Mouse (Mus musculus) thymus, postnatal 14 days (tissue): ENCODE measurements around the gene Tnik.

Experiments
- DNase-seq: peaks from one replicate; pipeline ENCODE4 v3.0.0; 2021

Tnik gene

DNA sequence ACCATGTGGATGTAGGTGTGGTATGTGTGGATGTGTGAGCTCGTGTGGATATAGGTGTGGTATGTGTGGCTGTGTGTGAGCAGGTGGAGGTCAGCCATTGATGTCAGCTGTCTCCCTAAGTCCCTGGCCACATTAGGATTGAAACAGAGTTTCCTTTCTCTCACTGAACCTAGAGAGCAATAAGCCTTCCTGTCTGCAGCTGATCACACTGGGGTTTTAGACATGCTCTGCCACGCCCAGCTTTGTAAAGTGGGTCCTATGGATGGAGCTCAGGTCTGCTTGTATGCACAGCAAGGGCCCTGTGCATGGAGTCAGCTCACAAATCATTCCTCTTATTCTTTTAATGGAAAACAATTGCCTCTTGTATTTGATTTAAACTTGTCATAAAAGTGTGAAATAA, 95.4 kb downstream of the Tnik start:
- no peak for DNase-seq

DNA sequence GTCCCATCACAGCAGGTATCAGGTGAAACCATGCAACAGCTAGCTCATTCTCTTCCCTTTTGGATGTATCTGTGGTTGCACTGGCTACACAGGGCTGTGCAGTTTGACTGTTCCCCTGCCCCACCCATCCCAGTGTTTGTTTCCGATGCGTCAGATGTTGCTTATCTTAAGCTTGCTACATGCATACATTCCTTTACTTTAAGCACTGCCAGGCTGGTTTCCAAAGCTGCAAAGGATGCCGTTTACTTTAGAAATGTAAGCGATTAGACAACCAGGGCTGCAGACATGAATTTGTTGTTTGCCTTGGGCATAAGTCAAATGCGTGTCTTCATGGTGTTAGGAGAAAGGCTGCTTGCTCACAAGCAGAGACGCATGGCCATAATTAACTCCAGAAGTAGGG, 96.1 kb downstream of the Tnik start:
- DNase-seq, result no peak

DNA sequence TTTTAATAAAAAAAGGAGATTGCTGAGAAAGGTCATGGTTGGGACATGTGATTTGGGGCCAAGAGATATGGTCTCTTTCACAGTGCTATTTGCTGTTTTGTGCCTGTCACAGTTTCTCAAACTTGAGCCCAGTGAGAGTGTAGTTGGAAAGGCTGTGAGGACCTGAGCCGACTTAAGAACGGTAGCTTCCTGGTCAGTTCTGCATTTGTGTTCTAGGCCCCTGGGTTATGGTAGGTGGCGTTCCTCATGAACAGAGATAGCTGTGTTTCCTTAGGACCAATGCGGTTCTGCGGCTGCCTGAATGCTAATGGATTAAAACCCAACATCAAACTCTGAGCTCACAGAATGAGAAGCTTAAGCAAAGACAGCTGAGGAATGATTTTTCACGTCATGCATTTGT, 98.0 kb downstream of the Tnik start:
- no peak for DNase-seq

DNA sequence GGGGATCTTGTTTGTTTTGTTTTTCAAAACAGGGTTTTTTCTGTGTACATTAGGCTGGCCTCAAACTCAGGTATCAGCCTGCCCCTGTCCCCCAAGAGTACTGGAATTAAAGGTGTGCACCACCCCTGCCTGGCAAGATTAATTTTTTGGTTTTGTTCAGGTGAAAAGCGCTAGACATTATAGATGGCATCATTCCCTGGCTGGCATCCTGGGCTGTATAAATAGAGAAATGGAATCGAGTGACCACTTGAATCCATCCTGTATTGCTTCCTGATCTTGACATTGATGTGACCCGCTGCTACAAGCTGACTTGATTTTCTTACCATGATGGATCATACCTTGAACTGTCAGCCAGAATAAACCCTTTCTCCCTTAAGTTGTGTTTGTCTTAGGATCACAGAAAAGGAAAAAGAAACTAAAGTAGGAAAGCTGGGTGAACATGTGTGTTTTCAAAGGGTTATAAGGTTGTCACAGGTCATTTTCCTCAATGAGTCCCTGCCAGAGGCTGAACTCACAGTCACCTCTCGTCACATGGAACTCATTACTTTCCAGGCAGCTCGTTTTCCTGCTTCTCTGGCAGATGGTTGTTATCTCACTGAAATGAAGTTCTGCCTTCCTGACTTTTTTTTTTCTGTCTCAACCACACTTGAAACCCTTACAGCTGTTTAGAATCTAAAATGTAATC, 100.6 kb downstream of the Tnik start:
- DNase-seq, result no peak

DNA sequence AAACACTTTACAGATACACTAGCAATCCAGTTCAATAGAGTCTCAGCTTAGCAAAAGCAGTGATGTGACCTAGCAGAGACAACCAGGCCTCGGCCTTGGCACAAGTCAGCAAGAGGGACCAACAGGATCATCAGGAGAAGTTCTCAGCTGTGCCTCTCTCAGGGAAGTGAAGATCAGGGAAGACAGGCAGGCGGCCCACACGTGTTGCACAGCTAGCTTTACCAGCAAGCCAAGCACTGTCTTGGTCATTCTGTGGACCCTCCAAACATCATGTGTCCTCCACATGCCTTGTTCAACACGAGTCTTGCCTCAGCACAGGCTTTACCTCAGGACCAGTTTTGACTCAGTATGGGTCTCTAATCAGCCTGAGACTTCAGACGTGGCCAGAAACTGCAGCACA, 105.7 kb downstream of the Tnik start:
- no peak for DNase-seq

DNA sequence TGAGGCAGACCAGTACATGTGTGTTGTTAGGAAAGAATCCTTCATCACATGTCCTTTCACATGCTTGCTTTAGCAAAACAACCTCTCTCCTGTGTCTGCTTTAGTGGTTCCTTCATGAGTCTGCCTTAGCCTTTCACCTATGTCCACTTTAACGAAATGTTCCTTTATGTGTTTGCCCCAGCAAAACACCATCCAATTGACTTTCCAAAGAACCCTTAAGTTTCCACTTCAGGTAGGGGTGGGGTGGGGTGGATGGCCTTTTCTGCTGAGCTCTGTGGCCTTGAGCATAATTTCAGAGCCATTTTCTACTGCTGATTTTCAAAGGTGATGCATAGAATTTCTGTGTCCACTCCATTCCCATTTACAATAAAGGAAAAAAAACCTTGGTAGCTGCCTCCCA, 106.3 kb downstream of the Tnik start:
- DNase-seq, result no peak

DNA sequence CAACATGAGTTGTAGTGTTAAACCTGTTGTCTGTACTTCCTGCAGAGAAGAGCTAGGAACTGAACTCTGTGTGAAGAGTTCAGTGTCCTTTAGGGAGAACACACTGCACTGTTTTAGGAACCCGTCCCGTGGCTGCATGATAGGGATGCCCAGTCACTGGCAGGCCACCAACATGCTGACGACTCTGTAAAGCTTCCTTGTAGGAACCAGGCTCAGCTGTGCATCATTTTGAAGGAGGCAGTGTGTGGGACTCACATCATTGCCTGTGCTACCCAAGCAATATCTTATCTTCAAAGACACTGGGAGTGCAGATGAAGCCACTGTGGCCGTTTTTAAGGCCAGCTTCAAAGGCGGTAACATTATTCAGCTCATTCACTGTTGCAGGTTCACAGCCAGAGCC, 106.7 kb downstream of the Tnik start:
- no peak for DNase-seq

DNA sequence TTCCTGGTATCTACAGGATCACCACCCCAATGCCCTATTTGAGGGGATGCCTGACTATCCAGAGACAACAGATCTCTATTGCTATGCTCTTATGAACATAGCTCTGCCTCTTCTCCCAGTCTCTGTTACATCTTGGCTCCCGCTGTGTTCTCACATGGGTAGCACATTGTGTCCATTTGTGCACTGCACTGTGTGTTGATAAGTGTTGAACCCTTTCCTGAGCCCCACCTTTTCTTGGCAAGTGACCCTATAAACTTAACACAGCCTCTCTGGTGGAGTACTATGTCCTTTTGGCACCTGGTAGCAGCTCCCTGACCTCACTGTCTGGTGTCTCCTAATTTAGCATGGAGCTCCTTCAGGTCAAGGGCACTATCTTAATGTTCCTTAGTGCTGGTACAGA, 108.6 kb downstream of the Tnik start:
- no peak for DNase-seq

DNA sequence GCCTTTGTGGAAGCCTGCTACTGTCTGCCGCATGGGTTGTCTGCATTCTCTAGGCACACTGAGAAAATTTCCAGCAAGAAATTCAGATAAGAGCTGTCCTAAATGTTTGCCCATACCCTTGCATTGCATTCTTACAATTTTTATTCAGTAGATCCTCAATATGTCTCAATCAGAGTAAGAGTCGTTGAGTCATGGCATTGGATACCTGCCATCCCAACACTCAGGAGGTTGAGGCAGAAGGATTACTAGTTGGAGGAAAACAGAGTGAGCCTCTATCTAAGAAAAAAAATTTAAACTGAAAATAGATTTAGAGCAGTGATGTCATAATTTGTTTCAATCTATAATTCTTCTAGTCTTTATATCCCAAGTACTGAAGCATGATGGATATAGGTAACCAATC, 109.4 kb downstream of the Tnik start:
- DNase-seq, result no peak

DNA sequence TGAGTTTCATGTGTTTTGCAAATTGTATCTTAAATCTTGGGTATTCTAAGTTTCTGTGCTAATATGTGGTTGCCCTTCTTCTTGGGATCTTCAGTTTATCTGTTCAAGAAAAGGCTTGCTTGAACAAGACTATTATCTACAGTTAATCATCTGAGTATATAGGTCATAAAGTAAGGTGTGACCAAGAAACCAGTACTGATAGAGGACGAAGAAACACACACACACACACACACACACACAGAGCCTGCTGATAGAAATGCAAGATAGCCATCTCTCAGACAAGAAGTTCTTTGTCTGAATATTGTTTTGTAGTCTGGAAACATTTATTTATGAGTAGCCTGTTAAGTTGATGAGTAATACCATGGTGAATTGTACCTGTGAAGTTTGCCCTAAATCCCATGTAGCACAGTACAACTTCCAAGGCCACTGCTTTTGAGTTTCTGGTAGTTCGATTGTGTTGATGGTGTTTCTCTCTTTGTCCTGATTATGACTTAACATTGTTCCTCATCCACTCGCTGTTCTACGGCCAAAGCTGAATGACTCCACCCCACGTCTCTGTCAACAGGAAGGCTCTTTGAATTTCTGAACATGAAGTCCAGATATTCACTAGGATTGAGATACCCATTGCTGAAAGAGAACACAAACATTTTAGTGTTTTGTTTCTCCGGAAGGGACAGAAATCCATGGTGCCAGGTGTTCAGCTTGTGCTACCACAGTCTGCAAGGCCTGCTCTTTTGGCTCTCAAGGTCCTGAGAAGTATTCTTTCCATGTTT, 111.9 kb downstream of the Tnik start:
- DNase-seq, result no peak

DNA sequence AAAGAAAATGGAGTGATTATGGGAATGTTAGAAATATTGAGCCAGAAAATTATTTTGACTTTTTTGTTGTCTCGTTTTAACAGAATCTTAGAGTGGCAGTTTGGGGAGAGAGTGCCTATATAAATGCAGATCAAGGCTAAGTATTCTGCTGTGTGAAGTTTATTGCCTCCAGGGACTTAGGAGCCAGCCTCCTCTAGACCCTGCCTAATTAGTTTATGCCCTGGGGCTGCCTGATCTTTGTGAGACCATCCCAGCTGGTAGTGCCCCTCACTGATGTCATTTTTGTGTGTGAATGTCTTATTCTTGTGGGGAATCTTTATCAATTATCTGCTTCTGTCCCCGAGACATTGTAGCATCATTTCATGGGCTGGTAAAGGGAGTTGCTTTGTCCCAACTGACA, 117.2 kb downstream of the Tnik start:
- DNase-seq, result no peak

DNA sequence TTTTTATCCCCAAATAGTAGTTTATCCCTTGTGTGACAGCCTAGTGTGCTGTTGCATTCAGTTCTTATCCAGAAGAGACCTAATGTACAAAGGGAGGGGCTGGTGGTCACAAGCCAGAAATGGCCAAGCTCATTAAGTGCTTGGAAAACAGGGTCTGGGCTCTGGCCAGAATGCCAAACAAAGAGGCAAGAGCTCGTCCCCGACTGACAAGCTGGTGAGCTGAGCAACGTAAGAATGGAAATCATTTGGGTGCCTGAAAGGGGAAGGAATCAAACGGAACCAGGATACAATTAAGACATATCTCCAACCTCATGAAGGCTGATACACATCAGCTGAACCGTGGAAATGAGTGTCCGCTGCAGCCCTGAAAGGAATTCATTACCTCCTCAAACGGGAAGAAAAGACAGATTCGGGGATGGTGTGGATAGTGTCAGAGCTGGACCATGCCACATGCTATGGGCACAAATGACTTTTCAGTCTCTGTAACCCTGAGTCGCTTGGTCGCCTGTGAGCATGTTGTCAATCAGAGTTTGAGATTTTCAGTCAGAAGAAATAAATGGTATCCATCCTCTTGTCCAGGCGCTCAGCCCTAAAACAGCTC, 120.6 kb downstream of the Tnik start:
- DNase-seq, result no peak

DNA sequence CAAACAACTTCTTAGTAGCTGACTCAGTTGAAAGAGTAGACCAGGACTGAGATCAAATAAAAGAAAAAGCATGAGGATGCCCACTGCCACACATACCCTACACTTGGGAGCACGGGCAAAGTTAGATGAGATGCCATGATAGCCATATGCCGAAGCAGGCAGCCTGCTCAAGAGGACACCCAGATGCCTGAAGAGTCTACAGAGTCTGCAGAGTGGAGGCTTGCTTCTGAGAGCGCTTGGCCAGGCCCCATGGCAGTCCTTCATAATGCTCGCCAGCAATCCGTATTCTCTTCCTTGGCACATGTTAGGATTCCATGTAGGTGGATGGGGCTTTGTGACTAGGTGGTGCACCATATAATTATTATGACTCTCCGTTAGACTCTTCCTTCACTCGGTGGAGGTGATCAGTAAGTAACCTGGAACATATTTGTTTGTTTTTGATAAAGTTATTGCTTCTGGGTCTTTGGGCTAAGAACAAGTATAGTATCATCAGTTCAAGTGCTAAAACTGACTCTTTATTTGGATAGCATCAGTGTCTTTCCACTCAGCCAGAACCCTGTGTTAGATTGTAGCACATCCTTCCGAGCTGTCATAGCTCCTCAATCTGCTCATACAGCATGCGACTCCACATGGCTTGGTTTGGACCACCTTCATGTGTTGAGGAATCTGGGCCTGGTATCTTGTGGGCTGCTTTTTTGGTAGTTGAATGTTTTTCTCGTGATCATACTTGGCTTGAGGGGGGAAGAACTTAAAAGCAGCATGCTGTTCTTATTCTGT, 122.4 kb downstream of the Tnik start:
- no peak for DNase-seq

DNA sequence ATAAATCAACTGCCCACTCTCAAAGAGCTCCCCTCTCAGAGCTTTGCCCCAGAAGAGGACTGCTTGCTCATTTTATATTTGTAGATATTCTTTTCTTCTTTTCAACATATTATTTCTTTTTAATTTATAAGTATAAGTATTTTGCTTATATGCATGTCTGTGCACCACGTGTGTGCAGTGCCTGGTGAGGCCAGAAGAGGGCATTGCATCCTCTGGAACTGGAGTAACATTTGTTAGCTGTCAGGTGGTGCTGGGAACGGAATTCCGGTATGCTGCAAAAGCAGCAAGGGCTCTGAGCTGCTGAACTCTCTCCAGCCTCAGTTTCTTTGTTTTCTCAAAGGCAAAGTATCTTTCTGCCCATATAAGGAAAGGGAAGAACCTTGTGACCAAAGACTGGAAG, 125.5 kb downstream of the Tnik start:
- DNase-seq, result no peak

DNA sequence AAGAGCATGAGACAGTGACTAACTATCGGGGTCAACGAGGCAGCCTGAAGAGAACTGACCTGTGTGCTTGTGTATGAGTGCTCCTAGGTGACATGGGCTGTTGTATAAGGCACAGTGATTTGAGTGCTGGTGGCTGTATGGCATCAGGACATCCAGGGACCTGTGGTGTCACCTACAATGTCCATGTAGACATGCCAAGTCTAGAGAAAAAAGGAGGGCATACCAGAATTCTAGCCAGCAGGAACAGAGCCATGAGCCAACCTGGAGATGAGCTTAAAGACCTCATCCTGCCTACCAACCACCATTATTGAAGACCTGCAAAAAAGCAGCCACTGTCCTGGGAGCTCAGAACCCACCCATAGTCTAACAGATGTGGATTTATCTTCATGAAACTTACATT, 127.2 kb downstream of the Tnik start:
- DNase-seq, result no peak

DNA sequence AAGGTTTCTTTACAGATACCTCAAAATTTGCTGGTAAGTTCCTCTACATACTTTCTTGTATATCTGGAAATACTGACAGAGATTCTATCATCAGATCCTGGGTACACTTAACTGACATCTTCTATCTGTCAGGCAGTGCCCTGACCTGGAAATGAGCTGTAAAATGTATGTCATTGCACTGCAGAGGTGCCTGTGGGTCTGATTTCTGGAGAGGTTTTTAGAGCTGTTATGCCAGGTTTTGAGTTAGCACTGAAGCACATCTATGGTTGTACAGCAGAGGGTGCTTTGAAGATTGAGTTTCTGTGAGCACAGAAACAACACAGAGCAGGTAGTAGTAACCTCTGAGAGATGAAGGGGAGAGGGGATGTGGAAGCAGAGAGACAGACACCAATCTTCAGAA, 129.5 kb downstream of the Tnik start:
- DNase-seq, result no peak

DNA sequence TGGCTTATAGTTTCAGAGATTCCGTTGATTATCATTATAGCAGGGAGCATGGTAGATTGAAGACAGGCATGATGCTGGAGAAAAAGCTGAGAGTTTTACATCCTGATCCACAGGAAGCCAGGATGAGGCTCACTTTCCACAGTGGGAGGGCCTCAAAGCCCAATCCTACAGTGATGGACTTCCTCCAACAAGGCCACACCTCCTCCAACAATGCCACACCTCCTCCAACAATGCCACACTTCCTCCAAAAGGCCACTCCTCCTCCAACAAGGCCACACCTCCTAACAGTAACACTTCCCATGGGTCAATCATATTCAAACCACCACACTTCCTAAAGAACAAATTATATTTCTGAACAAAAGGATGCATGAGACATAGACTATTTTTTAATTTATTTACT, 135.8 kb downstream of the Tnik start:
- DNase-seq, result no peak

DNA sequence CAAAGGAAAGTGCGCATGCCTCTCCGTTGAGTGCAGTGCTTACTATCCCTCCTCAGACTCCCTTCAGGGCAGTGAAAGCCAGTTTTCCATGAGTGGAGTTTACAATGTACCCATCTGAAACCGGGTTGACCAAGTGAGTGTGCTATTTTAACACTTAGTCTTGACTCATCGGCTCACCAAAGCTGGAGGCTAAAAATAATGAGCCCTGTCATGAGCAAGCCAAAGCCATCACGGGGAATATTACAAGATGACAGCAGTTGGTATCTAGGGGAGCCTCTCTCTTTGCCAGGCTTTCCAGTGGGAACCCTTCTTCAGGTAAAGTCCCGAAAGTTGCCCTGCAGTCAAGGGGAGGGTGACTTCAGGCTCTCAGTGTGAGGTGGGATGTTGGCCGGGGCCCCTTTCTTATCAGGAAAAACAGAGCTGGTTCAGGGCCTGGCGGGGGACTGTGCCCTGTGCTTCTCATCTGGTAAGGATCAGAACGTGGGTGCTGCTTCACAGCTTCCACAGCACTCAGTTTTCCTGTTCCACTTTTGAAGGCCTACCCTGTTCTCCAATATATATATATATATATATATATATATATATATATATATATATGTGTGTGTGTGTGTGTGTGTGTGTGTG, 136.7 kb downstream of the Tnik start:
- DNase-seq, result no peak

DNA sequence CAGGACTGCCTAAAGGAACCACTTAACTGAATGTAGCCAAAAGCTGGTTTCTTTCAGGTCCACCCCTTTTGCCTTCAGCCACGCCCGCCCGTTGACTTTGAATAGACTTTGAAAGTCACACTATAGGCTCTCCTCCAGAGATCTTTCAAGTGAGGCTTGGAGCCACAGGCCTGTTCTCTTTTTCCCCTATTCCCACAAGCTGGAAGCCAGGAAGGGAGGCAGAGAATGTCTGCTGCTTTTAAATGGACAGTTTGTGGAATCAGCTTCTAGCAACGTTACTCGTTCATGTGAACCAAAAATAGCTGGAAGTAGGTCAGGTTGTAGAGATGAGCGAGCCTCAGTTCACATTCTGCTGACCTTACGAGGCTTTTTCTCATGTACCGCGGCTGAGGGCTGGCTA, 138.3 kb downstream of the Tnik start:
- no peak for DNase-seq

DNA sequence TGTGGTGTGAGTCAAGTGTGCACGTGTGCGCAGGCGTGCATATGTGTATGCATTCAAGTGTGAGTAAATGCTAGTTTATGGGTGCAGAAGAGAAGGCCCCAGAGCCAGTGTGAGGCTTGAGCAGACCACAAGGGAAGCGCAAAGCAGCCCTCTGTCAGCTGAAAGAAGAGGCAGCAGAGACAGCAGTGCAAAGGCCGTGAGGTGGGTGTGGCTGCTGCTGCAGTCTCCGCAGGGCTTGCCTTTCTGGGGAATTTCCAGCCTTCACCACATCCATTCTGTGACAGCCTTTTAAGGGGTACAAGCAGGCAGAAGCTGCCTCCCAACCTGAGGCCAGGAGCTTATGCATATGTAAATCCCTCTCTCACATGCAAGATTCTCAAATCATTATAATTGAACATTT, 139.2 kb downstream of the Tnik start:
- peak; percentile 49 for DNase-seq

DNA sequence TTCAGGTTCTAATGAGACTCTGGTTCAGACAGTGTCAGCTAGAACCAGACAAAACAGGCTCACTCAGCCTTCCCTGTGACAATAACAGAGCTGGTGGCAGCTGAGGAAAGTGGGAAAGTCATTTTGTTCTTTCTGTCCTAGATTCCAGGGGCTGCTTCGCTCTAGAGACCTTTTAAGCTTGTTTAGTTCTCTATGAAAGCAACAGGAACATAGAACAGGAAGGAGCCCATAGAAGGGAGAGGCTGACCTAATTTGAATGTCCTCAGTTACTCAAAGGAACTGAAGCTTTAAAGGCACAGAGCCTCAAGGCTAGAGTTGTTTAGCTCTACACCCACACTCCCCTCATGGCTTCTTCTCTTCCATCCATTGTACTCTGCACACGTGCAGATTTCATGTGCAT, 142.4 kb downstream of the Tnik start:
- peak; percentile 12 for DNase-seq

DNA sequence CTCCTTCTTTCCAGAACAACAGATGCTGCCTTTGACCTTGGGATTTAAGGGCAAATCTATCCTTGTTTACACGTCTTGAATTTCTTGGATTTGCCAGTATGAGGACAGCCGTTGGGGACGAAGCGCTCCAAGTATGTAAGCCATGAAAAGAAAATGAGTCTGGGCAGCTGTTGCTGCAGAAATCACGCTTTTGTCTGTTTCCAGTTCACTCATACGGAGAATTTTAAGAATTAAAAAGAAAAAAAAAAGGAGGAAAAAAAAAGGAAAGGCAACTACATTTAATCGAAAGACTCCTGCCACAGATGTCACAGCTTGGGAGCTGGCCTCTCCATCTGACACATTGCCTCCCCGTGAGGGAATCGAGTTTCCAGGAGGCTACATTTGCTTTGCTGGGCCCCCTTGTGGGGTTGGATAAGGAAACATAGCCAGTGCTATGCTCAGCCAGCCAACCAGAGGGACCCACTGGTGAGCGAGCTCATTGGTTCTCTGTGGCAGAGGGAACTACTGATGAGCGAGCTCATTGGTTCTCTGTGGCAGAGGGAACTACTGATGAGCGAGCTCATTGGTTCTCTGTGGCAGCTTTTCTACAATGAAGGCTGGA, 145.9 kb downstream of the Tnik start:
- DNase-seq, result peak; percentile 22

DNA sequence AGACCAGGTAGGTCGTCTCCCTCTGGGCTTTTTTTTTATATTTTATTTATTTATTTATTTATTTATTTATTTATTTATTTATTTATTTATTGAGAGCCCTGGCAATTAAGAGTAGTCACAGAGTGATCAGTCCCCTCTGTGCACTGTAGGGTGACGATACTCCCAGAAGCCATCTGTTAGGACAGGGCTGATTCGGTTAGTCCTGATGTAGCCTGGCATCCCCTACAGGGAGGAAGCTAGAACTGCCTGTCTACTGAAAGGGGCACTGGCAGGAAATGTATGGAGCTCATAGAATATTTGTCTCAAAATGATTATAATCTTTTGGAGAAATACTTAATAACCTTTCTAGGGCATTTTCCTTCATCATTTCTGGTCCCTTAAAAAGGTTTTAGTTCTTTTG, 147.3 kb downstream of the Tnik start:
- peak; percentile 27 for DNase-seq
